Mouse (Mus musculus) left cerebral cortex, postnatal 25 days (tissue): ENCODE measurements at regions not wholly inside any gene's neighbourhood (a gene's known extent, or its start where the extent isn't known, plus 50 kb on each side); places are given as distances from the start of the nearest gene placed in this dataset.

Experiments
- DNase-seq, 2 experiments: peaks; one replicate each; pipeline ENCODE4 v3.0.0; 2022; ENCODE audit warnings: low spot score in 2 of 2, mixed read lengths in 1 of 2
- intact Hi-C: fragments of 180-260 bp; cut with DNase I; formaldehyde crosslinking; loops from one replicate; pipeline ENCODE4 v1.15.1; 2025

GRCm38 (mm10) chr2:82508595-82508994 is 434.8 kb upstream of the Fsip2 start:
- intact Hi-C loops: no loop called here
- no peak for DNase-seq

DNA sequence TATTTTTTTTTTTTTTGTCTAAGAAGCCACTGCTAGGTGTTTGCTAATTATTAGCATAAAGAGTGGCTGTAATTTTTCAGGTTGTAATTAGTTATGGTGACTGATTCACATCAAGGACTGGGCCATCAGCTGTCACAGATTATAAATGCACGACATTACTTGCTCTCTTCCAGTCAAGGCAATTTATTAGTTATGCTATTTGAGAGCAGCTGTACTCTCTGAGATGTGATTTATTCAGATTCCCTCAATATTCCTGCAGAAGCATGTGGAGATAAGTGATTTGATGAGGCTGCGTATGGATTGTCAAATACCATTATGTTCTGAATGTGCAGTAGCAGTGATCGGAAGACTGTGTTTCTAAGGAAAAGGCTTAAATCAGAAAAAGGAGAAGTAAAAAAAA is 428.3 kb upstream of the Fsip2 start:
- no peak for DNase-seq
- intact Hi-C loops: no loop called here

DNA sequence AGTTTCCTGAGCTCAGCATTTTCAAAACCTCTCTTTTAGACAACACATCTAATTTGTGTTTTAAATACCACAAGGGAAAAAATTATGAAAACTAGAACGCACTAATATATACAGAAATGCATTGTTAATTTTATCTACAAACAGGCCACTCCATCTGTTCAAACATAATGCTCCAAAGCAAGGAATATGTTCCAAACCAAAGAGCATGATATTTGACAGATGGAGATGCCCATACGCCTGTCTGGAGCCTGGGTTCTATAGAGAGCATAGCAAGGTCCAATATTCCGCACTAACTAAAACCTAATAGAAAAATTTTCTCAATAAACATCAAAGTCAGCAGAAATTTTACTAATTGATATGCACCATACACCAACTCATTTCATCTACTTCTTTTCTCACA is 423.5 kb upstream of the Fsip2 start:
- no peak for DNase-seq
- intact Hi-C loops: no loop called here

- intact Hi-C loops: no loop called here
- no peak for DNase-seq
Observed at GRCm38 (mm10) chr2:82538958-82539357, 404.5 kb upstream of the Fsip2 start.

DNA sequence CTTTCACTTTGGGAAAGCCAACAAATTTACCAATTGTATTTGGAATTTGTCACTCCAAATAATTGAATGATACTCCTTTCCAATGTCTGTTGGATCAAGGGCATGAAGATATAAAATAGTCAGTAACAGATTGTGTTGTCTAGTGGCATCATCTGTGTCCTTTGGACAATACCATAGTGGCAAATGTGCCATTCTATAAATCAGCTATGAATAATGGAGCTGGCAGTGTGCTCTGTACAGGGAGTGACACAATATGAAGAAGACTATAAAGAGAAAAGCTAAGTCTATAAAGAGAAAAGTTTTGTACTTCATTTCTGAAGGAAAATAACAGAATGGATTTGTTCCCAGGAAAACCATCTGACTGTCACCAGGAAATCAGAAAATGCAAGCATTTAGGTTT is 402.8 kb upstream of the Fsip2 start:
- intact Hi-C loops: no loop called here
- DNase-seq: no peak

DNA sequence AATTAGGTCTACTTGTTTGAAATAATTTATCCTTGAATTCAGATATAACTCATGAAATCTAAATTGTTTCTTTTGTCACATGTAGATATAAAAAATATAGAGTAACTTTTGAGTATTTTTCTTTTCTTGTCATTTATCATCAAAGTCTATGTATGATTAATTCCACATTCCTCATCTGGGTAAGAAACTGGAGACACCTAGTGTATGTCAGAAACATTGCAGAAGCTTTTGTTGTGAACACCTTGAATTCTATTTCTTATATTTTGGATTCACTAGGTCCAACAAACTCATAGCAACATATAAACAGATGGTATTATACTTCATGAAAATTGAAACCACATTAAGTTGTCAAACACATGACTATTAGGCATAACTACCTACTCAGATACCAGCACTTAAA is 373.1 kb upstream of the Fsip2 start:
- intact Hi-C loops: loop anchor here (5.0 to 10.0 kb wide), 3 partner anchors 508 to 1808 kb away; no protein-coding TSS in a partner anchor
- no peak for DNase-seq

- peak in 1 of 2 experiments; percentile 6 for DNase-seq
- intact Hi-C loops: loop anchor here (5.0 to 10.0 kb wide), 3 partner anchors 510 to 1810 kb away; no protein-coding TSS in a partner anchor
Observed at GRCm38 (mm10) chr2:82572099-82572498, 371.3 kb upstream of the Fsip2 start.

DNA sequence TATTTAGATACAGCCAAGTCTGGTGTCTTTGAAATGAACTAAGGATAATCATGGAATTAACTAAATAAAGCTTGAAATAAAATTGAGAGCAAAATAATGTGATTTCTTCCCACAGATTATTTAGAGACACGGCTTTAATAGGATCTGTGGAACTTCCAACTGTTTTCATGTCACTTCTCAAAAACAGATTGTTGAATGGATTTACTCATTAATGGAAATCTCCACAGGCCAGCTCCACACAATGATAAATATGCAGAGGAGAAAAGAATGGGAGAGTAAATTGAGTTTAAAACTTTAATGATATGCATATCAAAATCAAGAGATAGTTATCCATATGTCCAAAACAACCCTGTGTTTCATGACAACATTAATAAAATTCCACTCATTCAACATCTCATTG is 369.6 kb upstream of the Fsip2 start:
- intact Hi-C loops: loop anchor here (5.0 to 10.0 kb wide), 3 partner anchors 512 to 1812 kb away; no protein-coding TSS in a partner anchor
- no peak for DNase-seq

- no peak for DNase-seq
- intact Hi-C loops: loop anchor here (10.0 kb wide), 1 partner anchor 755 kb away; no protein-coding TSS in a partner anchor
Observed at GRCm38 (mm10) chr2:82579665-82580064, 363.8 kb upstream of the Fsip2 start.

DNA sequence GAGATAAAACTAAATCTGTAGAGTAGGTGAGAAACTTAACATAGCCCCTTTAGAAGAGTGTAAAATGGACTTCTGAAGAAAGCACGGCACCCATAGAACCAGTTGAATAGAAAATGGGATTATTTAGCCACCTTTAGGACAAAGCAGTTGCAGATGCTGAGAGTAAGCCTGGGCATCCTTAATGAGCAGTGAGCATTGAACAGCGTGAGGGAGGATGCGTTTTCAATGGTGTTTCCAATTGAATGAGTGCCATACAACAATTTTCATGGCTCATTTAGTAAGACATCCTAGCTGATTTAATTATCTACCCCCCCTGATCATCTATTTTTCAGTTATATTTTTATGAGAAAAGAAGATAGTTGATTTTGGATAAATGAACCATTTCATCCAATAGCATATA is 327.2 kb upstream of the Fsip2 start:
- DNase-seq: no peak
- intact Hi-C loops: no loop called here

DNA sequence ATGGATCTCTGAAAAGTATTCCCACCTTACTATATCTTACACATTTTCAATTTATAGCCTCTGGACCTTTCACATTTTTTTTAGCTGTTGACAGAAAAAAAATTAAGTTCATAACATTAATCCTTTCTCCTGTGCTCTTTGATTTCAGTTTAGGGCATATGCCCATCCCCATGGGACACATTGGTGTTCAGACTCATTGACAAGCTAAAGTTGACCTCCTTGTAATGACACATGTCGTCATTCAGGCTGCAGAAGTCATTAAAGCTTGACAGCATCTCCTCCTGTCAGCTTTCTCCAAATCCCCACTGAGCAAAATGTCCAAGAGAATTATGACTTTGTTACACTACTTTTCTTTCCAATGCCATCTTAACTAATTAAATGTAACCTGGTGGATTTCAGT is 322.9 kb upstream of the Fsip2 start:
- no peak for DNase-seq
- intact Hi-C loops: no loop called here

- intact Hi-C loops: no loop called here
Observed at GRCm38 (mm10) chr2:82644428-82644827, 299.0 kb upstream of the Fsip2 start.

More at GRCm38 (mm10) chr2:82644428-82644827, 299.0 kb upstream of the Fsip2 start:
- DNase-seq: no peak
